Mouse (Mus musculus): Measurements from ENCODE around the gene Mageb18. TPM values are rescaled to one million over a fixed set of nuclear protein-coding genes. Genes with fewer than 3 reads are reported as not detected.

Gene Mageb18
- polyA plus RNA-seq (2021; fragmentation: Nextera tagmentation) = not detected in 2 replicates
- long read RNA-seq, experiment 1 = 0 reads
- long read RNA-seq, experiment 2 = 0 reads

GRCm38 (mm10) chrX:92599472-92599871, at the start of gene Mageb18:
Gene Mageb18, minus strand, starts transcription at chrX:92599572.

DNA sequence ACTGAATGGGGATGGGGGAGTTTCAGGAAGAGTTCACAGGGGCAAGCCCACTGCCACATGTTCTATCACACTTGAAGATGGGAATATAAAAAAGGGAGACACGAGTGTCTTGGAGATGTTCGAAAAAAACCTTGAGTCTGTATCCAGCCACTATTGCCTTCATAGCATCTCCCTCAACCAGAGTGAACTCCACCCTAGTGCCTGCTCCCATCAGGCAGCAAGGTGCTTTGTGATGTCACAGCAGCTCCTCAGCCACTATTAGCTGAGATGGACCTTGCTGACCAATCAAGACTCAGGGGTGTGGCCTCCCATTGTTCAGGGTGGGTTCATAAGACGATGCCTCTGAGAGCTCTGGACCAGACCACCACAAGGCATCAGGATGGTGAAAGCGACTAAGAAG, 109.7 kb downstream of the Mageb18 start, which contains the start of gene Gm5941:
Gene Gm5941 (plus strand): TSS at position 301 of the 400 bp plus-strand sequence.

Other genes with a start within 250 kb of the Mageb18 start
- gene Gm5941, start 109.6 kb downstream of the Mageb18 start, polyA plus RNA-seq (2021; fragmentation: Nextera tagmentation) = not detected in 2 replicates